Mouse (Mus musculus): ENCODE measurements around the gene Cdip1. TPM values are rescaled to one million over a fixed set of nuclear protein-coding genes. Genes with fewer than 3 reads are reported as not detected.
"Not testable (repeated sequence)": the region's sequence is repeated elsewhere in the genome, so short reads cannot be mapped to it uniquely, and the experiment has no call there.

Cdip1 gene
- total and polyA plus RNA-seq, 3 experiments: 22.2 to 28.0 (median 22.3) TPM

GRCm38 (mm10) chr16:4829271-4829900 is 39.3 kb upstream of the Cdip1 start:
- in situ Hi-C loops (cut with MboI; ENCODE audit: low pct_ligation_motif_present, low pct_unique_long_range_greater_than_20kb, low sequenced_read_pairs): no loop called here
- dilution Hi-C loops (cut with MboI; ENCODE audit: extremely low pct_ligation_motif_present, extremely low pct_unique_long_range_greater_than_20kb, low sequenced_read_pairs): no loop called here
- no peaks in the 10 kb centered on the region for H3K79me2 ChIP-seq (replicated peaks; ENCODE audit: control insufficient read depth, extremely low read depth, insufficient read depth, poor library complexity, severe bottlenecking)
- peaks cover 3 to 5% of the 10 kb centered on the region in 2 experiments; a peak in 2 of 4 replicates for H3K4me1 ChIP-seq (ENCODE audit: control insufficient read depth in 1 of 2, insufficient read depth in 2 of 2)
- no peaks in the 10 kb centered on the region for H3K27me3 ChIP-seq (replicated peaks)
- H3K4me3 ChIP-seq (replicated peaks in 1 of 3; ENCODE audit: low read depth in 2 of 3, low read length in 2 of 3, poor library complexity in 1 of 3): no peak overlapping the region
- no peaks in the 10 kb centered on the region for H3K36me3 ChIP-seq (replicated peaks in 1 of 2; ENCODE audit: control insufficient read depth in 1 of 2, insufficient read depth in 1 of 2, low read length in 1 of 2)
- H3K9ac ChIP-seq (ENCODE audit: insufficient read depth, low read depth): no peak overlapping the region
- TF ChIP-seq EP300 (IDR thresholded peaks at IDR 0.05; ENCODE audit: low read length) (no peak), USF2 (conservative IDR thresholded peaks at IDR 0.05; ENCODE audit: low read depth, low read length) (no peak), ZKSCAN1 (IDR thresholded peaks at IDR 0.05; ENCODE audit: borderline replicate concordance, low read depth, low read length) (no peak), MYC (IDR thresholded peaks at IDR 0.05; ENCODE audit: low read depth, low read length) (no peak)
- no peak for DNase-seq (ENCODE audit: extremely low read depth)
- no peak overlapping the region for H3K27ac ChIP-seq (ENCODE audit: insufficient read depth, low read depth)
- H3K9me3 ChIP-seq (replicated peaks; ENCODE audit: low read length): no peaks in the 10 kb centered on the region
- H3K4me2 ChIP-seq (ENCODE audit: insufficient read depth, low read depth, poor library complexity, severe bottlenecking): no peak overlapping the region

GRCm38 (mm10) chr16:4827639-4828038 is 37.5 kb upstream of the Cdip1 start:
- dilution Hi-C loops (cut with MboI; ENCODE audit: extremely low pct_ligation_motif_present, extremely low pct_unique_long_range_greater_than_20kb, low sequenced_read_pairs): no loop called here
- Histone ChIP-seq H3K79me2 (replicated peaks; ENCODE audit: control insufficient read depth, extremely low read depth, insufficient read depth, poor library complexity, severe bottlenecking) (no peaks in the 10 kb centered on the region), H3K9me3 (replicated peaks; ENCODE audit: low read length) (no peaks in the 10 kb centered on the region), H3K27ac (ENCODE audit: insufficient read depth, low read depth) (no peak overlapping the region), H3K27me3 (replicated peaks) (no peaks in the 10 kb centered on the region), H3K36me3 (replicated peaks in 1 of 2; ENCODE audit: control insufficient read depth in 1 of 2, insufficient read depth in 1 of 2, low read length in 1 of 2) (no peaks in the 10 kb centered on the region), H3K4me3 (replicated peaks in 1 of 3; ENCODE audit: low read depth in 2 of 3, low read length in 2 of 3, poor library complexity in 1 of 3) (no peak overlapping the region), H3K4me1 (ENCODE audit: control insufficient read depth in 1 of 2, insufficient read depth in 2 of 2) (no peaks in the 10 kb centered on the region), H3K9ac (ENCODE audit: insufficient read depth, low read depth) (no peak overlapping the region), H3K4me2 (ENCODE audit: insufficient read depth, low read depth, poor library complexity, severe bottlenecking) (no peak overlapping the region)
- no peak for TF ChIP-seq KAT2A (IDR thresholded peaks at IDR 0.05; ENCODE audit: insufficient replicate concordance, low read length)
- no peak for TF ChIP-seq EP300 (IDR thresholded peaks at IDR 0.05; ENCODE audit: low read length)
- no peak for TF ChIP-seq ETS1 (conservative IDR thresholded peaks at IDR 0.05; ENCODE audit: low read depth, low read length)
- TF ChIP-seq CHD1 (IDR thresholded peaks at IDR 0.05; ENCODE audit: low read depth, low read length): no peak
- no peak for TF ChIP-seq NRF1 (IDR thresholded peaks at IDR 0.05; ENCODE audit: low read depth, low read length)
- TF ChIP-seq ZKSCAN1 (IDR thresholded peaks at IDR 0.05; ENCODE audit: borderline replicate concordance, low read depth, low read length): no peak
- TF ChIP-seq RCOR1 (conservative IDR thresholded peaks at IDR 0.05; ENCODE audit: low read depth, low read length): no peak
- TF ChIP-seq ZMIZ1 (IDR thresholded peaks at IDR 0.05; ENCODE audit: low read depth, low read length): no peak
- no peak for TF ChIP-seq MXI1 (IDR thresholded peaks at IDR 0.05; ENCODE audit: low read depth, low read length)
- TF ChIP-seq USF1 (IDR thresholded peaks at IDR 0.05; ENCODE audit: low read depth, low read length): no peak
- TF ChIP-seq JUN (IDR thresholded peaks at IDR 0.05; ENCODE audit: insufficient read depth, low read depth, low read length): no peak
- TF ChIP-seq CTCF (conservative IDR thresholded peaks at IDR 0.05 in 1 of 2, IDR thresholded peaks at IDR 0.05 in 1 of 2; ENCODE audit: low read depth in 2 of 2, low read length in 2 of 2): no peak
- no peak for DNase-seq (ENCODE audit: extremely low read depth)
- in situ Hi-C loops (cut with MboI; ENCODE audit: low pct_ligation_motif_present, low pct_unique_long_range_greater_than_20kb, low sequenced_read_pairs): no loop called here

- peaks cover 10% of the 10 kb centered on the region for H3K9me3 ChIP-seq (replicated peaks; ENCODE audit: low read length)
- H3K4me3 ChIP-seq (replicated peaks in 1 of 3; ENCODE audit: low read depth in 2 of 3, low read length in 2 of 3, poor library complexity in 1 of 3); in situ Hi-C loops (cut with MboI; ENCODE audit: low pct_ligation_motif_present, low pct_unique_long_range_greater_than_20kb, low sequenced_read_pairs); H3K9ac ChIP-seq (ENCODE audit: insufficient read depth, low read depth); H3K4me1 ChIP-seq (ENCODE audit: control insufficient read depth in 1 of 2, insufficient read depth in 2 of 2); H3K36me3 ChIP-seq (replicated peaks in 1 of 2; ENCODE audit: control insufficient read depth in 1 of 2, insufficient read depth in 1 of 2, low read length in 1 of 2); dilution Hi-C loops (cut with MboI; ENCODE audit: extremely low pct_ligation_motif_present, extremely low pct_unique_long_range_greater_than_20kb, low sequenced_read_pairs); H3K27me3 ChIP-seq (replicated peaks); H3K4me2 ChIP-seq (ENCODE audit: insufficient read depth, low read depth, poor library complexity, severe bottlenecking); H3K27ac ChIP-seq (ENCODE audit: insufficient read depth, low read depth); H3K79me2 ChIP-seq (replicated peaks; ENCODE audit: control insufficient read depth, extremely low read depth, insufficient read depth, poor library complexity, severe bottlenecking); DNase-seq (ENCODE audit: extremely low read depth): not testable (repeated sequence)
These were observed 34.4 kb upstream of the Cdip1 start for GRCm38 (mm10) chr16:4824466-4824865.

Measured in CH12.LX (cell line).